Mouse (Mus musculus): ENCODE results near the gene Hist1h2ae.

DNA sequence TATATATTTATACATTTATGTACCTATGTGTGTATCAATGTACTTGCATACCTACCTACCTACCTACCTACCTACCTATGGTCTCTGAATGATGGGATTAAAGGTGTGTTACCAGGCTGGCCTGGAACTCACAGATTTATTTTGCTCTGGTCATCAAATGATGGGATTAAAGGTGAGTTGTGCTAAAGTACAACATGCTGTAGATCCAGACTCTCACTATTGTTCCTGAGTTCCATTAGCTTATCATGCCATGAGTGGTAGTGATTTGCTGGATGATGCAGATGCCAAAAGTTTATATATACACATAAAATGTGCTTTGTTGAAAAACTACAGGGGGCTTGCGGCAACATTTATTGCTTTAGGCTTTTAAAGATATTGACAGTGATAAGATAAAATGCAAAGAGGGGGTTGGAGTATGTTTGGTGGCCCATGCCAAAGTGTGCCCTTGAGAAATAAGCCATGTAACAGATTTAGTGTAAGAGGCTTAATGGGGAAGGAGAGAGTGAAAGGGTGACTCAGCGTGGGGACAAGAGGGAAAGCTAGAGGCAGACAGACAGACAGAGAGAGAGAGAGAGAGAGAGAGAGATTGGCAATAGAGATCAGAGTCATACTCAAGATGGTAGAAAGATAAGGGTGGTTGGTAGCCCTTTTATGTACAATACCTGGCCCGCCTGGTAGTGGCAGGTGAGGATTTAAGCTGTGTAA lies 33.9 kb downstream of the Hist1h2ae start:
- TF ChIP-seq MAFK (IDR thresholded peaks at IDR 0.05; ENCODE audit: insufficient read depth, low read depth, low read length) = no peak
- no peak for TF ChIP-seq HCFC1 (IDR thresholded peaks at IDR 0.05; ENCODE audit: borderline replicate concordance, insufficient read depth, low read length)

Data from ES-E14 (cell line).